Mouse (Mus musculus) urinary bladder, postnatal 14 days (tissue): Measurements from ENCODE around the gene Lnpk.

Source experiments
- DNase-seq: peaks from one replicate; pipeline ENCODE4 v3.0.0; 2021; ENCODE audit warnings: low spot score

Gene Lnpk

DNA sequence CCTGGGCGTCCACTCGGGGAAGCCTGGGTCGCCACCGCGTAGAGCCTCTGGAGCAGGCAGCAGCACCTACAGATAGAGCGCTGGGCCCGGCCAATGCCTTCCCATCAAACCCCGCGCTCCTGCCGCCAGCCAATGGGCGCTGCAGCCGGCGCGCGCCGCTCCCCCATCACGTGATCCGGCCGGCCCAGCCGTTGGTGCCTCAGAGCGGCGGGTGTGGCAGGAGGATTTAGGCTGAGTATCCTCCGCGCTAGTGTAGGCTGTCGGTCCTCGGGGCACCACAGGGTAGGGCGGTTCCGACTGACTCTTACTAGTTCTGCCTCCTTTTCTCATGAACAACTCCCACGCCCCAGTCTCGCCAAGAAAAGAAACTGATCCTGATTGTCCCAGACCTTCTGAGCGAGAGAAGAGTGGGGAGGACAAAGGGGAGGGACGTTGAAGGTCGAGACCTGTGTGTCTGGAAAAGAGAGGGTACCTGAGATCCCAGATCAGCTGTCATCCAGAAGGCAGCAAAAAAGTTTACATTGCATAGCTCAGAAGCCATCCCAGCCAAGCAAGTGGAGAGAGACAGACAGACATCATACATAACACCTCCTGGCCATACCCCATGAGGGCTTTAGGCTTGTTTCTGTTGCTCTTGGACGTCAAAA lies at the start of gene Lnpk:
TSS of gene Lnpk (minus strand) at position 593 of the 647 bp plus-strand sequence.
- DNase-seq: peak; percentile 93

DNA sequence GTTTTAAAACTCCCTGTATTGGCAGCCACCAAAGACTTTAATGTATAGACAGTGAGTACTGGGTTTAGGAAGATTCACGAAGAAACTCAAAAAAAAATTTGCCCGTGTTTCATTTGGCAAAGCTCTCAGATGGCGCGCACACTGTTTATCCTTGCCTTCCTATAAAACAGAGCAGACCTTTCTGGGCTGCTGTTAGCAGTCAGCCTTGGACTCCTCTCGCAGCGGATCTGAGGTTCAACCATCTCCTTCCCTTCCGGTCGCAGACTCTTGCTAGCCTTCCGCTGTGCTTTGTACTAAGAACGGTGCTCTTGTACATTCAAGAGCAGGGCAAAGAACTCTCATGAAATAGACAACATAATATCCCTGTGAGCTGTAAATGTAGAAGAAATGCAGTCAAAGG lies 41.1 kb upstream of the Lnpk start:
- DNase-seq: no peak

DNA sequence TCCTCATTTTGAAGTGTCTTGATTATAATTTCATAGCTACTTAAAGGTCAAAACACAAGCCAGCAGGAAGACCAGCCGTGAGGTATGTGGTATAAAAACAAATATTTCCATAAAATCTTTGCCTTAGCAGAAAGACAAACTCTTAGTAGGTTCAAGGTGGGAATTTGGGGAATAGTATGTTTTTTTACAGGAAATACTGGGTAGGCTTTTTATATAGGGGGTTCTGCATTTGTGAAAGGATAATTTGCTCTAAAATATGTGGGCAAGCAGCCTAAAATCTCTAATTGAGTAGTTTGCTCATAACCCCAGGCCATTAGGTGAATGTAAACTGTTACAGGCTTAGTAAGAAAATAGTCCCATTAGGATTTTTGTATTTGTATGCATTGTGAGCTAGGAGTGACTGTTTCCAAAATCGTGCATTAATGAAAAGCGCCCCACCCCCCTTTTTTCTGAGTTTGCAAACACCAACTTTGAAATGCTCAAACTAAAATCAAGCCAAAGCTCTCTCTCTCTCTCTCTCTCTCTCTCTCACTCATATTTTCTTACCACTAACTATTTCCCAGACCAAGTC lies 40.5 kb upstream of the Lnpk start:
- no peak for DNase-seq

DNA sequence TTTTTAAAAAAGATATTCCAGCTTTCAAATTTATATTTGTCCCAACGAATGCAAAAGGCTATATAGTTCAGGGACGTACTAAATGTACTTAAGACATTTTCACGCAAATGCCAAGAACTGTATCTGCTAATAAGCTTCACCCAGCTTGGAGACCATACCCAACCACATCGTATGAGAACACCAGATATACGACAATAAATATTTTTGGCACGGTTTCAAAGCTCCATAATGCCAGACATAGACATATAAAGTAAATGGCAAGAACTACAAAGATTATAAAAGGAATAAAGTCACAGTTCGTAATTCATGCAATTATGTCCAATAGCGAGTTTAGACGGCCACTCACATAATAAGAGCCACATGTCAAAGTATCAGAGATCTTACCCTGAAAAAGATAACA lies 38.5 kb upstream of the Lnpk start:
- no peak for DNase-seq

DNA sequence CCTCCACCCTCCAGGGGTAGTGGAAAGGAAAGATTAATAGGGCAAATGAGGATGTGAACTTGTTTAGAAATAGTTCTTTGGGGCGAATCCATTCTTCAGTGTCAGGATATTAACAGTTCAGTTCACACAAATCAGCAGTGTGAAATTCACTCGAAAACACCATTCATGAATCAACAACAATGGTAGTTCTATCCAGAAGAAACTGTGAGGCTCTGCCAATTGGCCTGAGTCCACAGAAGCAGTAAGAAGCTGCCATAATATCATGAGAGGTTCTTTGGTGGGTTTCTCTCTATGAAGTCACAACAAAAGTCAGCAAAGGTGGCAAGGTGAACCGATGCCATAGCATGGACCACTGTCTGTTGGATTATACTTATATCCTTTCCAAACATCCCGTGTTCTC lies 32.2 kb upstream of the Lnpk start:
- DNase-seq: no peak

DNA sequence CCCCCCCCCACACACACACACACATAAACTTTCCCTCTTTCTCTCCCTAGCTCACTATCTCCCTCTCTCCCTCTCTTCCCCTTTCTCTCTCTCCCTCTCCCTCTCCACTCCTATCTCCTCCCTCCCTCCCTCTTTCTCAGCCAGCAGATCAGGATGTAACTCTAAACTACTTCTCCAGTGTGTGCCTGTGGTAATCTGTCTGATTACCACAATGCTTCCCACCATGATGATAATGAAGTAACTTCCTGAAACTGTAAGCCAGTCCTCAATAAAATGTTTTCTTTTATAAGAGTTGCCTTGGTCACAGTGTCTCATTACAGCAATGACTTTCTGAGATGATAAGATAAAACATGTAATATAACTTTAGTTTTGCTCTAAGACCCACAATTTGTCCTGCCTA lies 30.1 kb upstream of the Lnpk start:
- DNase-seq: no peak

DNA sequence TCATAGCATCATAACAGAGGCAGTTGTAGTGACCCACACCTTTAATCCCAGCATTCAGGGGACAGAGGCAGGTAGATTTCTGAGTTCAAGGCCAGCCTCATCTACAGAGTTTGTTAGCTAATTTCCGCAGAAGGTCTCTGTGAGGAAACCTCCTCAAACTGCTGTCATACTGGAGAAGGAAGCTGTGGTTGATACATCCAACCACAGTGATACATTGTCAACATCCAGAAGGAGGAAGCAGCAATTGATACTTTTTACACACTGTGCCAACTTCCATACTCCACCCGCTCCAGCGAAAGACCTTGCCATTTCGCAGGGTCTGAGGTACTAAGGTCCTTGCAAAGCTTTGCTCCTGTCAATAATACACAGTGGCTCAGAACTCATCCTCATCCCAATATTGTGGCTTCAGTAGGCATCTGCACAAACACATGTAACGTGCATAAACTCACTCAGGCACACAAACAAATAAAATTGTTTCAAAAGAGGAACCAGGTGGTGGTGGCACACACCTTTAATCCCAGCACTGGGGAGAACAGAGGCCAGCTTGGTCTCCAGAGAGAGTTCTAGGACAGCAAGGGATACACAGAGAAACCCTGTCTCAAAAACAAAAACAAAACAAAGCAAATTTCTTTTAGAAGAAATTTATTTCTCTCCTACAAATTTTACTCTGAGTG lies 27.0 kb upstream of the Lnpk start:
- DNase-seq: no peak

DNA sequence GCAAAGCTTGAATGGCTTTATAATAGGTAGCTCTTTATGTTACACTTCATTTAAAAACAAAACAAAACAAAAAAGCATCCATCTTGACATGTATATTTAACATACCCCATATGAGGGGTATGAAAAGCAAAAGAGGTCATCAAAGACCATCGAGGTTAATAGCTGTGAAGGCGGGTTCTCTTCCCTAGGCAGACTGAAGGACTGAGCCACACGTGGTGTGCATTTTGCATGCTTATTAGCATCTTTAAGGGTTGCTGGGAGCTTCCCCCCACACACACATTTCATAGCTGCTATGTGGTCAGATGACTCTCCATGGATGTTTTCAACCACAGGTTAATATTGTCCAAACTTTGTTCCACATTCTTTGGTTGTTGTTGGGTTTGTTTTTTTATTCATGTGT lies 24.8 kb upstream of the Lnpk start:
- DNase-seq: no peak

DNA sequence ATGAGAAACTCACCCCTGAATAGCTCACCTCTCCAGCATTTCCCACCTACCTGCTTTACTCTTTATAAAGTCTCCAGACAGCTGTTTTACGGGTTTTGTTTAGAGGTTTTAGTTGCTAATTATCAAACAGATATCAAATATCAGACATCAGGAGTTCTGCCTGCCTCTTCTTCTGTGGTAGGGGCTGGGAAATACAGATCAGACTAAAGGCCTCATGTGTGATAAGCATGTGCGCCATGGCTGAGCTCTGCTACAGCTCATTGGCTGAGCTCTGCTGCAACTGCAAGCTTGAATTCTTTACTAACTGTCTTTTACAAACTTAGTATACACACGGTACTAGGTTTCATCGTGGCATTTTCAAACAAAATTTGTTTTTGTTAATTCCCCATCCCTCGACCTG lies 23.2 kb upstream of the Lnpk start:
- DNase-seq: no peak

DNA sequence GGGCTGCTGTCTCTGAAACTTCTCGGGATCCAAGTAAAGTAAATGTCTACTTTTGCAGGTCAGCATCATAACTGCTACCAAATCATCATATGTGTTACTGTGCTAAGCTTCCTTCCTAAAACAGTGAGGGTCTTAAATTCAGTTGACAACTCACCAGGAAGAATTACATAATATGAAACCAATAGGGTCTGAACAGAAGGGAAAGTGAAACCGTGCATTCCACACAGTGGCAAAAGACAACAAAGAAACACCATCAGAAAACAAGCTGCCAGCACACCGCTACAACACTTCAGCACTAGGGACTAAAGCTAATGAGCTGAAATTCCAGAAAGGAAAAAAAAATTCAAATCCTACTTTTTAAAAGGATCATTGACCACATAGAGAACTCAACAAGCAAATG lies 17.9 kb upstream of the Lnpk start:
- no peak for DNase-seq

DNA sequence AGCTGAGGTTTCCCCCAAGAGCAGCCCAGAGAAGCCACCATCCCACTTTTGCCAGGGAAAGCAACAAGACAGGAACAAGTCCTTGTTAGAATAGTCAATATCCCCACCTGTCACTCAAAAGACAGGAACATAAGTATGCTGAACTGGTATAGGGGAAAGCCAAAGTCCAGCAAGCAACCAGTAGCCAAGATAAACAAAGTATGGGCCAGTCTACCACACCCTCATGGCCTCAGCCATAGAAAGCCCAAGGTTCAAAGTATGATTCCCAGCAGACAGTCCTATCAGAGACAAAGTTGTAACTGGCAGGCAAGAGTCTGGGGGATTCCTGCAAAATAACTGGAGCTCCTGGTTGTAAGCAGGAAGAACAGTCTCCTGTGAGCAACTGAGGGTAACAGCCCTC lies 16.9 kb upstream of the Lnpk start:
- no peak for DNase-seq

DNA sequence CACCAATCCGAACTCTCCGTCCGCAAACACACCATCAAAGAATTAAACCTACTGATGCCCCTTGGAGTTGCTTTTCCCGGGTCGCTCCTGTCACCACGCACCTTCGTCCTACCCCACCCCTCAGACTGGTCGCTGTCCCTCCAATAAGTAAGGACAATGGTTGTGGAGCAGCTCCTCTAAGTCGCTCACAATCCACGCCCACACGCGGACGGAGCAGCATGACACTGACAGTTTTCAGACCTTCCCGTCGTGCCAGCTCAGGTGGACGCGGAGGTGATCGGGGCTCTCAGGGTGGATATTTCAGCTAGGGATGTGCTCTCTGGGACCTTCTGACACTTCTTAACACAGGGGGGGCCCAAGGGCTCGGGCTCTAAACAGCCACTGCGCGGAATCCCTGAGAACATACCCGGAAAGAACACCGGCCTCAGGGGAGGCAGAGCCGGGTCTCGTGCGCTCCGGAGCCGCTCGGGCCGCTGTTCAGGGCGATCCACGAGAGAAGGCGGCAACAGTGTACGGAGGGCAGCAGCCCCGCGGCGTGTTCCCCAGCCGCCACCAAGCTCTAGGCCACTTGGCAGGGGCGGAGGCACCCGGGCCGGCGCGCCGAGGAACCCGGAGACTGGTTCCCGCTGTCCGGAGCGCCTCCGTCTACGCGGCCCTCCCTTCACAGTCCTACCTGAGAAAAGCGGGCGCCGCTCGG lies 941 bp downstream of the Lnpk start:
- DNase-seq: peak; percentile 19

DNA sequence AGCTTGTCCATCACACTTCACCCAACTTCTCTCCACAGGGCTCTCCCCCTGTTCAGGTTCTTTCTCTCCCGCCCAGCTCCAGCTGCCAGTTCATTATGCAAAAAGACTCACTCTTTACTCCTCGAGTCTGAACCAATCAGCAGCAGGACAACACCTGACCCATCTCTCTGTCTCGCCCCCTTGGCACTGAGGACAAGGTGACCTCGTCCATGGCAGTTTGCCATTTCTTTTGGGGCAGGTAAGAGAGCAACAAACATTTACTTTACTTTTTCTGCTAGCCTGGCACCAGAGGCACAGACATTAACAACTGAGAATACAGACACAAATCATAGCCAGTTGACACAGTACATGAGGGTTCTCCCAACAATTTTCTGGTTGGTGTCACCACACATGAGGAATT lies 8.8 kb downstream of the Lnpk start:
- no peak for DNase-seq

DNA sequence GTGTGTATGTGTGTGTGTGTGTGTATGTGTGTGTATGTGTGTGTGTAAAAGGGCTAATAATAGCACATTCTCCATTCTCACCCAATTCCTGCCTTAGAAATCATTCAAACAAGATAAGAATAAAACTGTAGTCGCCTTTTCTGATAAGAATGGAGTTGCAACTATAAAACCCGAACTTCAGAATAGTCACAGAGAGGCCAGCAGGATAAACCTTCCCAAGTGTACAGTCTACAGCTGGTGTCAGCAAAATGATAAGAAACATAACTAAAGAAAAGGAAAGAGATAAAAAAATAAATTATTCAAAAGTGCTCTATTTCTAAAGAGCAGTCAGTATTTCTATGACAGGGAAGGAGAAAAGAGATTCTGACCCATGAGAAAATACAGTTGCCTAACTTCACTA lies 19.4 kb downstream of the Lnpk start:
- DNase-seq: no peak

DNA sequence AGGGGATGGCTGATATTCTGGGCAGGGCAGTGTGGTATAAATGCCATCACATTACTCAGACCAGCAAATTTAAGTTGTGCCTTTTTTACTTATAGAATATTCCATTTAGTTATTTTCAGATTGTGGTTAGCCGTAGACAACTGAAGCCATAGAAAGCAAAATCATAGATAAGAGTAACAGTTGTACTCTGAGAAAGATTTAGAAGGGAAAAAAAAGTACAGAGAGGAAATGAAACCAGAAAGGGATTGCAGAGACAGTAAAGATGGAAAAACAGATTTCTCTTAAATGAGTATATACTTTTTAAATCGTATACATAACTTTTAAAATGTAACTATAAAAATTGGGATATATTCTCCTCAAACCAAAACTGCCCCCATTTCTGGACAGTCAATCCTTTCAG lies 20.1 kb downstream of the Lnpk start:
- DNase-seq: no peak

DNA sequence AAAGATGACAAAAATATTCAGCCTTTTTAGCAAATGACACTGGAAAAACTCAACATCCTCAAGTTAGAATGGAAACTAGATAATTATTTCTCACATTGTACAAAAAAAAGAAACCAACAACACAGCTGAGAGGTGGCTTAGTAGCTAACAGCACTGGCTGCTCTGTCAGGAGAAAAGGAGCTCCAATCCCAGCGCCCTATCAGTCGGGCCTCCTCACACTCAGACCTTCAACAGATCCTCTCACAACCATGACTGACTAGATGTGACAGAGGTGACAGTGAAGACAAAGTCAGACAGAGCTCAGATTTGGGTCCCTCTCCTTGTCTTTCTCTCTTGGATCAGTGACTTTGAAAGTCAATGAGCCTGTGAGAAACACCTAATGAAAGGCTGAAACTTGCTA lies 21.8 kb downstream of the Lnpk start:
- no peak for DNase-seq

DNA sequence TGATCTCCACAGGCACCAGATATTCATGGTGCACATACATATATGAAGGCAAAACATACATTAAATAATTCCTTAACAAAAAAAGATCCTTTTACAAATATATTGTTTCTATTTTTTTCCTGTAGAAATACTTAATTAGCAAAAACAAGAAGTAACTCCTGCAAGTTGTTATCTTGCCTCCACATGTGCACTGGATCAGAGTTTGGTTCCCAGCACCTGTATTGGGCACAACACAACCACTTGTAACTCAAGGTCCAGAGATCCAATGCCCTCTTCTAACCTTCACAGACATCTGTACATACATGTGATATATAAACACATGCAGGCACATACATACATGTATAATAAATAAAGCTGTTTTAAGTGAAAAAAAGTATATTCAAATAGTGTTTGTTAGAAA lies 27.3 kb downstream of the Lnpk start:
- DNase-seq: no peak

DNA sequence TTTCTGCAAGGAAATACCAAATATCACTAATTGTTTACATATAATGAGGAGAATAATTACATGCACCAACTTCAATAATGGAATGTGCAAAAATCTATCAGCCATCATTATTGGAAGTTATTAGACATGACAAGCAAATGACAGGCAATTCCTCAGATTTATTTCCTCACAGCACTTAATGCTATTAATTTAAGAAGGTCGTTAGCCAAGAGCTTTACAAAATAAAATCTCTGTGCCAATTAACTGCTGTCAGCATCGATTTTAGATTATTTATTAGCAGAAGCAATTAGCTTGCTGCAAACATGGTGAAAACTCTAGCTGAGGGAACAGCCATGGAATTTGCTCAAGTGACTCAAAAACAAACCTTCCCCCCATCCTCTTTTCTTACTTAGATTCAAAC lies 30.9 kb downstream of the Lnpk start:
- DNase-seq: no peak

DNA sequence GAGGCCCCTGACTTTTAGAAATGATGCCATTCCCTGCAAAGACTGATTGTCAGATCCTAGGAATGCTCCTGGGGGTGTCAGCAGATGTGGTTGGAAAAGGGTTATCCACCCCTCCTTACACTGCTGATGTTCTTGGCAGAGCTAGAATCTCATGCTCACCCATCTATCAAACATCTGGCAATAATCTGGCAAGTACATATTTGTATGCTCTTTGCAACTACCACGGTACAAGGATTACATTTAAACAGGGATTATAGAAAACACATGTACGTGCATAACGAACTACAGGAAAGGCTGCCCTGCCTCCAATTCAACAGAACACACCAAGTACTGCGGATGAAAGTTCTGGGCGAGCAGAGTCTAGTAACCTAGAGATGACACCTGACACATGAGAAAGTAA lies 70.9 kb downstream of the Lnpk start:
- DNase-seq: no peak

DNA sequence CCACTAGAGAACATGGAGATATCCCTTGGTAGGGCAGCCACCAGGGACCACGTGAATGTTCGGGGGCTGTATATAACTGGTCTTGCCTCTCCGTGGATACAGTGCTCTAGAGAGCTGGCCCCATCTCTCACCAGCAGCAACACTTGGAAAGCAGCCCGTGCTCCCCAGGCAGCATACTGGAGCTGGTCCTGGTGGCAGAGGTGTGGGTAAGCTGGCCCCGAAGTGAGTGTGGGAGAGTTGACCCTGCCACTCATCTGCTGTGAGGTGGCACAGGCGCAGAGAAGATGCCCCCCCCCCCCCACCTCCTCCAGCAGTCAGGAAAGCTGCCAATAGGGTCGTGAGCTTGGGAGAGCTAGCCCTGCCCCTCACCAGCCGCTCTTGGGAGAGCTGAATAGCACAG lies 72.8 kb downstream of the Lnpk start:
- DNase-seq: no peak

DNA sequence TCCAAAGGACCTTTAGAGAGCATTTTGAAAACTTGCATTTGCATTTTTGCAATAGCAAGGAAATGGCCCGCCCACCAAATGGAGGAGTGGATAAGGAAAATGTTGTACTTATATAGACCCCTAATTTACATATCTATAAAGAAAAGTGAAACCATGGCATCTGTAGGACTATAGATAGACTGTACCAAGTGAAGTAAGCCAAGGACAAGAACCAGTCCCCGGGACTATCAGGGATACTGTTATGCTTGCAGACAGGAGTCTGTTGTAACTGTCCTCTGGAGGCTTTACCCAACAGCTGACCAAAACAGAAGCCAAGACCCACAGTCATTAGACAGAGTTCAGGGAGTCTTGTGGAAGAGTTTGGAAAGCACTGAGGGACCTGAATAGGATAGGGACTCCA lies 78.9 kb downstream of the Lnpk start:
- DNase-seq: no peak

DNA sequence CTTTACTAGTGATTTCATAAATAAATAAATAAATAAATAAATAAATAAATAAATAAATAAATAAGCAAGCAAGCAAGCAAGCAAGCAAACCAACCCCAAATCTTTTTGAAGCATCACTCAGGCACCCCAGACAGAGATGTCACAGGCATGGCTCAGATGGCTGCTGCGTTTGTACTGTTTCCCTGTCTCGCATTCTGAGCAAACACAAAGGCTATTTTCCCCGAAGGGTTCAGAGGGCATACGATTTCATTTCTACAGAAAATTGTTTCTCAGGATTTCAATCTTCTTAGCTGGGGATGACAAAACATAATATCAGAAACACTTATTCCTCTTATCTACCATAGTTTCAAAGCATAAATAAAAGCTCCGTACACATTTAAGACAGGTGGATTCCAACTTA lies 81.4 kb downstream of the Lnpk start:
- DNase-seq: no peak

DNA sequence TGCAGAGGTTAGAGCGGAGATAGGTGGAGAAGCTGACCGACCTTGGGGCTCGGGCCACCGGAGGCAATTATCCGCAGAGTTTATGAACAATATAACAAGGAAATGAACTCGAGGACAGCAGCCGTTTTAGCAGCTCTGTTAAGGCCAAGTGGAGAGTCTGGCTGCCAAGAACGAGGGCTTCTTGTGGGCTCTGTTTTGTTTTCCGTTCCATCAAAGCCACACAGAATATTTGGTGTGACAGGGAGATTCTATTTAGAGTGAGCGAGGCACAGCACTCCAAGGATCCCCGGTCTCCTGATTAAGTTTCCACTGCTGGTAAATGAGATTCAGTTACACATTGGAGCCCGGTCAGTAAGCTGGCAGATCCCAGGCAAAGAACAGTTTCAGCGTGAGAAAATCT lies 87.8 kb downstream of the Lnpk start:
- no peak for DNase-seq
